Mouse (Mus musculus): ENCODE results near the gene Ptprc.

DNA sequence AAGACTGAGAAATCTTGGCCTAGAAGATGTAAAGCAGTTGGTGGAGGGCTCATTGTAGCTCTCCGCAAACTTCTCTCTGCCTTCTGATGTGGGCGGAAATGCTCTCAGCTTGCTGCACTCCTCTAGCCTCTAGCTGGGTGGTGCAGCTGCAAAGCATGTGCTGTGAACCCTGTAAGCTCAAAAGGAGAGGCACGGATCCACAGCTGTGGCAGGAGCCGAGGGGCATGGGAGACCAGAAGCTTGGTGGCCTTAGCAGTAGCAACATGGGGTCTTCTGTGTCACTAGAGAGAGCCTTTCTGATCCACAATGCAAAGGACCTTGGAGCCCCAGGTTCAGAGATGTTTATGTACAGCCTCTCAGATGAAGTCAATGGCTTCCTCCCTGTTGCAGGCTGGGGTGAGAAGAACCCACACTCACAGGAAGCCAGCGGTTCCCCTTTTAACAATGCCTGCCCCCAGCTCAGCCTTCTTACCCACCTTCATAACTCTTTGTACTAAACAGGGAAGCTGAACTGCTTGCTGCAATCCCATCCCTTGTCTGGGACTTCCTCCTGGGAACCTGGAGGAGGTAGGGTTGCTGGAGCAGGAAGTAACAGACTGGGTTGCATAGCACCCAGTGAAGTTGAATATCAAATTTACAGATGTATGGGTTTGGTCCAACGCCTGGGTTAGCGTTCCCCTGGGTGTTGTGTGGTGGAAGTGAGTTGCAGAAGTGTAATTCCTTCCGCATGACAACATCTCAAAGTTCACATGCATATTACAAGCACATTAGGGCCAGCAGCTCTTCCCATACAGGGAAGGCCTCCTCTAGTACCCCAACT, 16.4 kb upstream of the Ptprc start:
- no peak for TF ChIP-seq CTCF (IDR thresholded peaks at IDR 0.05; ENCODE audit: borderline replicate concordance, insufficient read depth, low read depth, low read length)
- TF ChIP-seq POLR2A (IDR thresholded peaks at IDR 0.05; ENCODE audit: borderline replicate concordance, insufficient read depth, low read length): no peak
